Mouse (Mus musculus): ENCODE measurements around the gene Phf5a.

Gene Phf5a

GRCm38 (mm10) chr15:81848301-81848700 lies 23.4 kb downstream of the Phf5a start:
- peak; percentile 55 for DNase-seq (ENCODE audit: low spot score)

GRCm38 (mm10) chr15:81847861-81848260 lies 23.9 kb downstream of the Phf5a start:
- DNase-seq (ENCODE audit: low spot score): no peak

GRCm38 (mm10) chr15:81847161-81847560 lies 24.6 kb downstream of the Phf5a start:
- no peak for DNase-seq (ENCODE audit: low spot score)

GRCm38 (mm10) chr15:81846755-81847154 lies 25.0 kb downstream of the Phf5a start:
- DNase-seq (ENCODE audit: low spot score): no peak

GRCm38 (mm10) chr15:81845724-81846123 lies 26.0 kb downstream of the Phf5a start:
- DNase-seq (ENCODE audit: low spot score): no peak

- no peak for DNase-seq (ENCODE audit: low spot score)
Measured at GRCm38 (mm10) chr15:81845033-81845625, 26.6 kb downstream of the Phf5a start.

- DNase-seq (ENCODE audit: low spot score): no peak
Measured at GRCm38 (mm10) chr15:81842275-81842674, 29.4 kb downstream of the Phf5a start.

- no peak for DNase-seq (ENCODE audit: low spot score)
Measured at GRCm38 (mm10) chr15:81840306-81840705, 31.4 kb downstream of the Phf5a start.

- no peak for DNase-seq (ENCODE audit: low spot score)
Measured at GRCm38 (mm10) chr15:81839634-81840033, 32.1 kb downstream of the Phf5a start.

- no peak for DNase-seq (ENCODE audit: low spot score)
Measured at GRCm38 (mm10) chr15:81838554-81839235, 33.0 kb downstream of the Phf5a start.

- no peak for DNase-seq (ENCODE audit: low spot score)
Measured at GRCm38 (mm10) chr15:81836966-81837920, 34.5 kb downstream of the Phf5a start.

- DNase-seq (ENCODE audit: low spot score): no peak
Measured at GRCm38 (mm10) chr15:81836124-81836821, 35.4 kb downstream of the Phf5a start.

GRCm38 (mm10) chr15:81835007-81835880 lies 36.5 kb downstream of the Phf5a start:
- DNase-seq (ENCODE audit: low spot score): no peak

GRCm38 (mm10) chr15:81834171-81834841 lies 37.4 kb downstream of the Phf5a start:
- DNase-seq (ENCODE audit: low spot score): no peak

- no peak for DNase-seq (ENCODE audit: low spot score)
Measured at GRCm38 (mm10) chr15:81833481-81833880, 38.2 kb downstream of the Phf5a start.

- DNase-seq (ENCODE audit: low spot score): no peak
Measured at GRCm38 (mm10) chr15:81832219-81832618, 39.5 kb downstream of the Phf5a start.

GRCm38 (mm10) chr15:81831136-81831825 lies 40.4 kb downstream of the Phf5a start:
- DNase-seq (ENCODE audit: low spot score): peak; percentile 79

GRCm38 (mm10) chr15:81830530-81830929 lies 41.2 kb downstream of the Phf5a start:
- DNase-seq (ENCODE audit: low spot score): no peak

GRCm38 (mm10) chr15:81829208-81829580 lies 42.5 kb downstream of the Phf5a start:
- DNase-seq (ENCODE audit: low spot score): no peak
